Mouse (Mus musculus) adrenal gland, adult (tissue): Measurements from ENCODE around the gene Ncbp2.

ENCODE experiments used
- DNase-seq, 2 experiments: peaks; one replicate each; pipeline ENCODE4 v3.0.0; 2022 to 2023; ENCODE audit warnings: low spot score in 1 of 2; ENCODE audit not compliant: inconsistent age in 2 of 2

The Ncbp2 gene

DNA sequence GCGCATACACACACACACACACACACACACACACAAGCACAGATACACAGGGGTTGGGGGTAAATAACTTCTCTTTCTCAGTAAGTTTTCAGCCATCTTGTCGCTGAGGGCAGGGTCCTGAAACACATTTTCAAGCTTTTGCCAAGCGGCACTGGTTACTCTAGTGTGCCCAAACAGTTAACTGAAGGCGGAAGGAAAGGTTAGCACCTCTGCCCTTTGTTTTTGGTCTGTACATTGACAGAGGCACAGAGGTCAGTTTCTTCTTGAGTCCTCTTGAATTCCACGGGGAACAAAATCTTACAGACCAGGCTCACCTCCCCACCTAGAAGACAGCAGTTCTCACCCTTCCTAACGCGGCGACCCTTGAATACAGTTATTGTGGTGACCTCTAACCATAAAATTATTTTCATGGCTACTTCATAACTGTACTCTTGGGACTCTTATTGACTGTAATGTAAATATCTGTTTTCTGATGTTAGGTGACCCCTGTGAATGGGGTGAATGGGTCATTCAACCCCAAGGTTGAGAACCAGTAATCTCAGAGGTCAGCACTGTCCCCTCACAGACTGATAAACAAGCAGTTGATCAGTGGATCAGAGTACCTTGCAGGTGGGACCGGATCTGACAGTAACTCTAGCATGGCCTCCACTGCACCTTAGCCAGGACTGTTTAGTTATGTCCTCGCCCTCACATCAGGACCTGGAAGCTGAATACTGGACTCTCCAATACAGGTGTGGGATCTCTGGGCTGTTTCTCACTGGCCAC is 60.4 kb downstream of the Ncbp2 start:
- DNase-seq: no peak

DNA sequence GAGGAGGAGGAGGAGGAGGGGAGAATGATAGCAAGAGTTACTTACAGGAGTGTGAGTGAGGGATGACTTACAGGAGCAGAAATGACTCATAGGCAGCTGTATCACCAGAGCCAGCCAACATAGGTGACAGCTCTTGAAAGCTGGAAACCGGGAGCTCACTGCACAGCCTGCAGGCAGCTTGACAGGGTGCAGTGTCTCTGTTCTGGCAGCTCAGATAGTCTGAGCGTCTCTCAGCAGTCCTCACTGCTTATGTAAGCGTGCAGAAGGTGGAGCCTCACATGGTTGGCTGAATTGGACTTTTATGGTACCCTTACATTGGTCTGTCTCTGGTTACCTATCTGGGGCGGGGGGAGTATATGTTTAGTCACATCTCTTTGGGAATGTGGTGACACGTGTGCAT is 61.6 kb downstream of the Ncbp2 start:
- peak; percentile 44 to 58 for DNase-seq

DNA sequence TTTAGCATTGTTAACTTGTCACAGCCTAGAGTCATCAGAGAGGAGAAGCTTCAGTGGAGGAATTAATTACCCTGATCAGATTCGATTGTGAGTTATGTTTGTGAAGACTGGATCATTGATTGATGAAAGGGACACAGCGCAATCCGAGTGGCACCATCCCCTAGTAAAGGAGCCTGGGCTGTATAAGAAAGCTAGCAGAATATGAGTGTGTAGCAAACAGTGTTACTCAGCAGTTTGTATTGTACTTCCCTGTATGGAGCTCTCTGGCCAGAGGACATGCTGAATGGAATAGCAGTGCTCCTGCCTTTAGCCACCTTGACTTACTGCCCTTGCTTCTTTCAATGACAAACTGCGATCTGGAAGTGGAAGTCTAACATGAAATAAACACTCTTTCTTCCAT is 62.0 kb downstream of the Ncbp2 start:
- no peak for DNase-seq
